Mouse (Mus musculus): ENCODE measurements around the gene Tcf7l2.

The Tcf7l2 gene

GRCm38 (mm10) chr19:55741439-55741928 is at the start of gene Tcf7l2:
Gene Tcf7l2 (plus strand): TSS chr19:55741820.
- 2% methylated on average over 42 of the region's 42 CpGs for WGBS

- WGBS, result 63% methylated on average over 13 of the region's 13 CpGs
These were observed 47.0 kb upstream of the Tcf7l2 start for GRCm38 (mm10) chr19:55694651-55695050.

- WGBS, result 82% methylated on average over 10 of the region's 10 CpGs
These were observed 46.2 kb upstream of the Tcf7l2 start for GRCm38 (mm10) chr19:55695418-55695817.

GRCm38 (mm10) chr19:55698892-55699291 is 42.7 kb upstream of the Tcf7l2 start:
- 84% methylated on average over 5 of the region's 5 CpGs for WGBS

GRCm38 (mm10) chr19:55700214-55700568 is 41.4 kb upstream of the Tcf7l2 start:
- WGBS, result 75% methylated on average over 6 of the region's 6 CpGs

- 74% methylated on average over 11 of the region's 11 CpGs for WGBS
These were observed 40.9 kb upstream of the Tcf7l2 start for GRCm38 (mm10) chr19:55700569-55701282.

GRCm38 (mm10) chr19:55701283-55701633 is 40.4 kb upstream of the Tcf7l2 start:
- 89% methylated on average over 9 of the region's 9 CpGs for WGBS

- 75% methylated on average over 4 of the region's 4 CpGs for WGBS
These were observed 39.5 kb upstream of the Tcf7l2 start for GRCm38 (mm10) chr19:55702081-55702480.

GRCm38 (mm10) chr19:55702716-55703115 is 38.9 kb upstream of the Tcf7l2 start:
- 92% methylated on average over 8 of the region's 8 CpGs for WGBS

GRCm38 (mm10) chr19:55704071-55704470 is 37.5 kb upstream of the Tcf7l2 start:
- 70% methylated on average over 6 of the region's 6 CpGs for WGBS

- WGBS, result 90% methylated on average over 7 of the region's 7 CpGs
These were observed 35.3 kb upstream of the Tcf7l2 start for GRCm38 (mm10) chr19:55706300-55706699.

GRCm38 (mm10) chr19:55706806-55707205 is 34.8 kb upstream of the Tcf7l2 start:
- 80% methylated on average over 6 of the region's 6 CpGs for WGBS

- 94% methylated on average over 8 of the region's 8 CpGs for WGBS
These were observed 33.5 kb upstream of the Tcf7l2 start for GRCm38 (mm10) chr19:55708031-55708554.

- 72% methylated on average over 5 of the region's 5 CpGs for WGBS
These were observed 30.8 kb upstream of the Tcf7l2 start for GRCm38 (mm10) chr19:55710841-55711240.

- 88% methylated on average over 5 of the region's 5 CpGs for WGBS
These were observed 29.9 kb upstream of the Tcf7l2 start for GRCm38 (mm10) chr19:55711701-55712100.

- whole genome bisulfite sequencing, result 97% methylated on average over 2 of the region's 2 CpGs
These were observed 28.9 kb upstream of the Tcf7l2 start for GRCm38 (mm10) chr19:55712678-55713077.

- 78% methylated on average over 4 of the region's 4 CpGs for WGBS
These were observed 27.6 kb upstream of the Tcf7l2 start for GRCm38 (mm10) chr19:55714015-55714414.

- WGBS, result 70% methylated on average over 3 of the region's 3 CpGs
These were observed 27.0 kb upstream of the Tcf7l2 start for GRCm38 (mm10) chr19:55714665-55715064.

GRCm38 (mm10) chr19:55719083-55719482 is 22.5 kb upstream of the Tcf7l2 start:
- WGBS, result 78% methylated on average over 6 of the region's 6 CpGs

GRCm38 (mm10) chr19:55719524-55720408 is 21.9 kb upstream of the Tcf7l2 start:
- 84% methylated on average over 20 of the region's 20 CpGs for WGBS

GRCm38 (mm10) chr19:55720409-55721092 is 21.1 kb upstream of the Tcf7l2 start:
- WGBS, result 84% methylated on average over 16 of the region's 16 CpGs

- 59% methylated on average over 6 of the region's 6 CpGs for WGBS
These were observed 19.2 kb upstream of the Tcf7l2 start for GRCm38 (mm10) chr19:55722376-55722775.

Data from cerebral cortex, adult 2 months (tissue).